Mouse (Mus musculus): Measurements from ENCODE around the gene Pim1.
A peak's percentile ranks its signal among the peaks of the same experiment; 100 is the strongest.

Gene Pim1

DNA sequence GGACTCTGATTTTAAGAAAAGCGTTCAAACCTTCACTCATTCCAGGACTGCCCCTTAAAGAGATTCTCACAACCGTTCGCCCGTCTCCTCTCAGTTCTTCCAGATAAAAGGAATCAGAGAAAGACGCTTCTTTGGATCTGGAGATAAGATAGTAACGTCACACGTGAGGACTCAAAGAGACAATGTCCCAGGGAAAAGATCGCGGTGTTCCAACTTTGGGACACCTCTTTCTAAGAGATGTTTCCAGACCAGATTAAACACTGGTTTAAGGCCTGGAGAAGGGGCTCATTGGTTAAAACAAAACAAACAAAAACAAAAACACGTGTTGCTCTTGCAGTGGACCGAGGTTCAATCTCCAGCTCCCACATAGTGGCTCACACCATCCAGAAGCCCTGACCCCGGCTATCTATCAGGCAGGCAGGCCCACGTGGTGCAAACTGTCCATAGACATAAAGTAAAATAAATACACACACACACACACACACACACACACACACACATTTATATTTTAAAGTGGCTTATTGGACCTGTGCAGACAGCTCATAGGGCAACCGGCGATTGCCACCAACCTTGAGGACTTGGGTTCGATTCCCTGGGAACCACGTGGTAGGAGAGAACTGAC is 25.9 kb upstream of the Pim1 start:
- no peak for DNase-seq (ENCODE audit: low read depth in 1 of 2, low spot score in 2 of 2)

DNA sequence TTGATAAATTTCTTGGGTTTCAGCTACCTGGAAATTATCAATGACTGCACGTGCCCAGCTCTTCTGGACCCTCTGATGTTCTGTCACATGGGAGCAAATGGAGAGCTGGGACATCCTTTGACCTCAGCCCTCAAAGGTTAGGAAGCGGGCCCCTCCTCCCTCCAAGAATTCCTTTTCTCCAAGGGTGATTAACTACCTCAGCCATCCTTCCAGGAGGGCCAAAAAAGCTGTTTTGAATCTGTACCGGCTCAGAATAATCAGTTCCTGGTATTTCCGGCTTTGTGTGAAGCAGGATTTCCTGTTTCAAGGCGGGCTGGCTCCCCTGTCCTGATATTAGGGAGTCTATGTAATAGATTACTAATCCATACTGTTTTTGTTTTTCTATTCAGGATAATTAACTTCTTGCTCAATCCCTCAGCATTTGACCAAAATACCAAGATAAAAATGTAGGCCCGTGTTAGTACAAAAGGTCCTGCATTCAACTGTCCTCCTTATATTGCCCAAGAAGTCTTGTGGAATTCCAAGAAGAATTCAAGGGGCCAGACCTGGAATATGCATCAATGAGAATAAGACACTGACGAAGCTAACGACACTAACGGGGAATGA is 25.0 kb upstream of the Pim1 start:
- DNase-seq (ENCODE audit: low read depth in 1 of 2, low spot score in 2 of 2), result no peak

DNA sequence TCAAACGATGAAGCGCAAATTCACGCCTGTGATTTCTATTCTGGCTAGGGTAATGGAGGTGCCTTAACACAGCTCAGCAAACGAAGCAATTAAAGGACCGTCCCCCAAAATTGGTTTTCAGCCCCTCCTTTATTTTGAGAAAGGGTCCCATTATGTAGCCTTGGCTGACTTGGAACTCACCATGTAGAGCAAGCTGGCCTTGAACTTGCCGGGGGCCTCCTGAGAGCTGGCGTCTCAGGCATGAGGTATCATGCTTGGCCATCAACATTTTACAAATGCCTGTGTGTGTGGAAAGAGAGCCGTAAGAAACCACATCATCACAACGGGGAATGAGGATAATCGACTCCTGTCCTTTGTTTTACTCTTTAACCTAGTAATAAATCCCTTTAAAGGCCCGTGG is 23.5 kb upstream of the Pim1 start:
- DNase-seq (ENCODE audit: low read depth in 1 of 2, low spot score in 2 of 2), result no peak

DNA sequence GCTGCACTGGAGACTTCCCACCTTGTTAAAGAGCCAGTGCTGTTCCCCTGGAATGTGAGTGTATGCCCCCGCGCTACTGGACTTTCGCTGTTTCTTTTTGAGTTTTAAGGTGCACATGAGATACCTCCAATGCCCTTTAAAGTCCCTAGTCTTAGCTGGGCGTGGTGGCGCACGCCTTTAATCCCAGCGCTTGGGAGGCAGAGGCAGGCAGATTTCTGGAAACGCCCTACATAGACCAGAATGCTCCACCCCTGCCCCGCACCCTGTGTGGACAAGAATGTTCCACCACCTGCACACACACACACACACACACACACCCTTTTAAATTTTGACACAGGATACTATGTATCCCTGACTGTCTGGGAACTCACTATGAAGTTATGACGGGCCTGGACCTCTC is 17.1 kb upstream of the Pim1 start:
- DNase-seq (ENCODE audit: low read depth in 1 of 2, low spot score in 2 of 2), result no peak

DNA sequence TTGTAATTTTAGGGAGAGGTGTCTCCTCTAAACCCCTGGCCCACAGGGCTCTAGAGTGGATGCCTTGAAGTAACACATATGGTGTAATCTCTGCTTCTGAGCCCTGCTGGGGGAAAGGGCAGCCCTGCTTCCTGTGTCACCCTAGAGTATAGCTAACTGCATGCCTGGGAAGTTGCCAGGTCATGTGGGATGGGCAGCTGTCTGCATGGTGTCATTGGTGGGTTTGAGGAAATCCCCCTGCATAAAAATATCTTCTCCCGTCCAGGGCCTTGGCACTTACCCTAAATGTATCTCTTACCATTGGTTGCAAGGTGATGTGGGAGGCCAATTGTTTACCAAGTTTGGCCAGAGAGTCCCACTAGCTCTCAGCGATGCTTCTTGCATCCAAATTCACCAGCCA is 16.5 kb upstream of the Pim1 start:
- DNase-seq (ENCODE audit: low read depth in 1 of 2, low spot score in 2 of 2), result no peak

DNA sequence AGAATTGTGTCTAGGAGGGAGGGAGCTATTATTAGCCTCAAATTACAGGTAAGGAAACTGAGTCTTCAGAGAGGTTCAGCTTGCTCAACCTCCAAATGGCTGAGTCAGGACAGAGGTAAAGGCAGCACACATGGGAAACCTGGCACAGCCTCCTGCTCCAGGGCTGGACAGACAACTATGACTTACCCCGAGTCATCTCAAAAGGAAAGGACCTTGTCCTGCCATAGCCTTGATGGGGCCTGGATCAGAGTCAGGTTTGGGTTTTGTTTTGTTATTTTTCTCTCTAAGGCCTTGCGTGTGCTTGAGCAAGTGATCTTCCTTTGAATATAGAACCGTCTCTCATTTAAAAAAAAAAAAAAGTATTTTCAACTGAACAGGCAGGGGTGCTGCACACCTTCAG is 15.4 kb upstream of the Pim1 start:
- DNase-seq (ENCODE audit: low read depth in 1 of 2, low spot score in 2 of 2), result no peak

DNA sequence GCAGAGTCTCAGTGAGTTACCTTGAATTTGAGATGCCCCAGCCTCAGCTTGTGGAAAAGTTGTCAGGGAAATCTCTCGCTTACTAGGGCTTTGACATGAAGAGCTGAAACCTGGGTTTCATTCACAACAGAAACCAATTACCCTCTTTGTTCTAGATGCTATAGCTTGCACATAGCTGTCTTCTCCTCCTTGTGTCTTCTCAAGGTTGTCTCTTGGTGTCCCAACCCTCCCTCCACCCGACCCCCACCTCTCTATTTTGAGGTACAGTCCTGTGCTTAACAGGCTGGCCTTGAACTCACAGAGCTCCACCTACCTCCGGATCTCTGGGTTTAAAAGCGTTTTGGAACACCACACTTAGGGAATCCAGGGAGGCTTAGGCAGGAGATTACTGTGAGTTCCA is 14.1 kb upstream of the Pim1 start:
- no peak for DNase-seq (ENCODE audit: low read depth in 1 of 2, low spot score in 2 of 2)

DNA sequence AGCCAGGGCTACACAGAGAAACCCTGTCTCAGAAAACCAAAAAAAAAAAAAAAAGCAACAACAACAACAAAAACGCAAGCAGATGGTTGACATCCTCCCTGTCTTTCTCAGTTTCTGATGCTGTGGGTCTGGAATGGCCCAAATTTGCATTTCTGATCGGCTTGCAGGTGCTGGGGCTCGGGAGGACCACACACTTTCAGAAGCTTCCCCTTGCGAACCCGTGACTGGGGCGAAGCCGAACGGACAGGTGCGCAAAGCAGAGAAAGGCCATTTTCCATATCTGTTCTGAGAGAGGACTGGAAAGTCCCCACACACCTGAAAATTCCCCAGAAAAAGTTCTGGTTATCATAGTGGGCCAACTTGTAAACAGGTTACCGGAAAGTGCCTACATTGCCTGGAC is 13.2 kb upstream of the Pim1 start:
- DNase-seq (ENCODE audit: low read depth in 1 of 2, low spot score in 2 of 2), result no peak

DNA sequence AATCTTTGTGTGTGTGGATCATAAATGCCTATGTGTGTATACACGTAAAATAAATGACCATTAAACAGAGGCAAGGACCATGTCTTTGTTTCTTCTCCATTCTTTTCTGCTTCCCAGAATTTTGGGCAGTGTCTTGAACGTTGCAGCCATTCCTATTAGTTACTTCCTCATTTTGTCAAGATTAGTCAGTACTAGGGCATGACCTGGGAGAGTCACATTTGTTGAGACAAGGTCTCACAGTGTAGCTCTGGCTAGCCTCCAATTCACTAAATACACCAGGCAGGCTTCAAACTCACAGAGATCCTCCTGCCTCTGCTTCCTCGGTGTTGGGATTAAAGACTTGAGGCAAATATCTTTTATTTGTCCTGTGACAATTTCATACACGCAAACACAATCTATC is 12.3 kb upstream of the Pim1 start:
- peak in 1 of 2 experiments; percentile 30 for DNase-seq (ENCODE audit: low read depth in 1 of 2, low spot score in 2 of 2)

DNA sequence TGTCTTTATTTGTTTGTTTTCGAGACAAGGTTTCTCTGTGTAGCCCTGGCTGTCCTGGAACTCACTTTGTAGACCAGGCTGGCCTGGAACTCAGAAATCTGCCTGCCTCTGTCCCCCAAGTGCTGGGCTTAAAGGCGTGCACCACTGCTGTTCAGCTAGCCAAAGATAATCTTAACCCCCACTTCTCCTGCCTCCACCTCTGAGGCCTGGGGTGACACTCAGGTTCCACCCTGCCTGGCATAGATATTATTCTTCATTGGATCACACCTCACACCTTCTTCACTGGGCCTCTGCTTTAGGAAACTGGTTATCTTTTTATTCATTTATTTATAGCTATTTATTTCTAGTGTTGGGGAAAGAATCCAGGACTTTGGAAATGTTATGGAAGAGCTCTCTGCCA is 10.3 kb upstream of the Pim1 start:
- DNase-seq (ENCODE audit: low read depth in 1 of 2, low spot score in 2 of 2), result no peak

DNA sequence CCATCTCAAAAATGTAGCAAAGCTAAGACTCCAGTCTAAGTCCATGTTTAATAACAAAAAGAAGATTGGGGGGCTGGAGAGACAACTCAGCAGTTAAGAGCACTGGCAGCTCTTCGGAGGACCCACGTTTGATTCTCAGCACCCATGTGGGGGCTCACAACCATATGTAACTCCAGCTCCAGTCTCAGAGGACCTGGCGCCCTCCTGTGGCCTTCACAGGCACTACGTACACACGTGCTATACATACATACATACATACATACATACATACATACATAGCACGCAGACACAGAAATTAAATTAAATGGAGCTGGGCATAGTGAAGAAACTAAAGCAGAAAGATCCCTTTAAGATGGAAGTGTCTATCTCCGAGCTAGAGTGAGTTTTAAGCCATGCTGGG is 7.9 kb upstream of the Pim1 start:
- no peak for DNase-seq (ENCODE audit: low read depth in 1 of 2, low spot score in 2 of 2)

DNA sequence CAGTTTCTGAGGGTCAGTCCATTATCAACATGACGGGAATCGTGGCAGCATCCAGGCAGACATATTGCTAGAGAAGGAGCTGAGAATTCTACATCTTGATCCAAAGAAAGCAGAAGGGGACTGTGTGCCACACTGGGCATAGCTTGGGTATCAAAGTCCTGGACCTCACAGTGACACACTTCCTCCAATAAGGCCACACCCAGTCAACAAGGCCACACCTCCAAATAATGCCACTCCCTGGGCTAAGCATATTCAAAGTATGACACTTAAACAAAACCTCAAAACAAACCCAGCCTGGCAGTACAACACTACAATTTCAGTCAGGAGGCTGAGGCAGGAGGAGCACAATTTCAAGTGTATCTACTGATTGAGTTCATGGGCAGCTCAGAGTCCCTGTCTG is 7.3 kb upstream of the Pim1 start:
- no peak for DNase-seq (ENCODE audit: low read depth in 1 of 2, low spot score in 2 of 2)

DNA sequence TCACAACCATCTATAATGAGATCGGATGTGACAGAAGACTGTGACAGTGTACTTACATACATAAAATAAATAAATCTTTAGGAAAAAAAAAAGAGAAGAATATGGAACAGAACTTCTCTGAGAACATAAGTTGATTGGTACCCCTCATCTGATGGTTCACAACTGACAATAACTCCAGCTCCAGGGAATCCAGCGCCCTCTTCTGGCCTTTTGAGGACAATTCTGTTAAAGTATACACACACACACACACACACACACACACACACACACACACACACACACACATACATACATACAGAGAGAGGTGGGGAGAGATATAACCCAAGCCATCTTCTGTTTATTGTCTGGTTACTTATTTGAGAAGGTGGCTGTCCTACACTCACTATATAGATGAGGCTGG is 6.1 kb upstream of the Pim1 start:
- DNase-seq (ENCODE audit: low read depth in 1 of 2, low spot score in 2 of 2), result no peak

DNA sequence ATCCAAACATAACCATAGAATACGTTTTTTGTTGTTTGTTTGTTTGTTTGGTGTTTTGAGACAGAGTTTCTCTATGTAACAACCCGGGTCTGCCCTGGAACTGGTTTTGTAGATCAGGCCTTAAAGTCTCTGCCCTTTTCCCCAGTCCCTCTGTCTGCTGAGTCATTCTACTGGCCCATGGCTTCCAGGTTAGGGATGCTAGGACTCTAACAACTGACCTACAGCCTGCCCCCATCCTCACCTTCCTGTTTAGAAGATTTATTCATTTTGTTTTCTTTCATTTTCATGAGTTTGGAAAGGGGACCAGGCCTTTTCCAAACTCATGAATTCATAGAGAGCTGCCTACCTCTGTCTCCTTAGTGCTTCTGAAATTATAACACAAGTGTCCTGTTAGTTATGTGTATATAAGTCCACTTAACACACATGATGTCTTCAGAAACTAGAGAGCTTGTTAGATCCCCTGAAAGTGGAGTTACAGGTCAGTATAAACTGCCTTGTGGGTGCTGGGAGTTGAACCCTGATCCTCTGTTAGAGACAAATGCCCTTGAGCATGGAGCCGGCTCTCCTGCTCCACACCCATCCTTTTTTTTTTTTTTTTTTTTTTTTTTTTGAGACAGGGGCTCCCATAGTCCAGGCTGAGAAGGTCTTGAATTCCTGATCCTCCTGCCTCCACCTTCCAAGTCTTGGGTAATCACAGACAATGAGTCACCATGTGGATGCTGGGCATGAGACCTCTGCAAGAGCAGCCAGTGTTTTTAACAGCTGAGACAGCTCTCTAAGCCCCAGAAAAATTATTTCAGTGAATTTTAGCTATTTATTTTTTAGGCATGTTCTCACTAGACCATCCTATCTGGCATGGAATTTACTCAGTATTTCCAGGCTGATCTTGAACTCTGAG is 5.0 kb upstream of the Pim1 start:
- DNase-seq (ENCODE audit: low read depth in 1 of 2, low spot score in 2 of 2), result no peak

DNA sequence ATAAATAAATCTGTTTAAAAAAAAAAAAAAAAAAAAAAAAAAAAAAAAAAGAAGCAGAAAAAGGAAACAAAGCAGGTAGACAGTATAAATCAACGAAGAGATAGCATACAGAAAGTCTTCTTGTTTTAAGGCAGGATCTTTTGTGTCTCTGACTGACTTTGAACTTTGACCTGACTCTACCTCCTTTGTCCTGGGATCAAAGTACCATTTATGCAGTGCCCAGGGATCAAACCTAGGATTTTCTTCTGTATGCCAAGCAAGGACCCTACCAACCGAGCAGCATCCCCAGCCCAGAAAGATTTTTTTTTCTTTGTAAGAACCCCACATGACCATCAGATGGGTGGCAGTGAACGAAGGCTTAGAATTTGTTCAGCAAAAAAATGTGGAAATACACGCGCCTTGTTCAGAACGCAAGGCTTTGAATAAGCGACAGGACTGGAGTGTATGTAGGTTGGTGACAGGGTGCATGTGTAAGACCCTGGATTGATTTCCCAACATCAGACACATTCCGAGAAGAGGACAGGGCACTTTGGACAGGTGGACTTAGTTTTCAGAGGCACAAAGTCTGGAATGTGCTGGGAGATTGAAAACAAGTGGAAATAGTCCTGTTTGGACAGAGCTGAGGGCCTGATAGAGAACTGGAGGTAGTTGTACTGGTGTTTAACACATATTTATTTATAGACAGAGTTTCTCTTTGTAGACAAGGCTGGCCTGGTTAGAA is 2.1 kb upstream of the Pim1 start:
- DNase-seq (ENCODE audit: low read depth in 1 of 2, low spot score in 2 of 2), result no peak

DNA sequence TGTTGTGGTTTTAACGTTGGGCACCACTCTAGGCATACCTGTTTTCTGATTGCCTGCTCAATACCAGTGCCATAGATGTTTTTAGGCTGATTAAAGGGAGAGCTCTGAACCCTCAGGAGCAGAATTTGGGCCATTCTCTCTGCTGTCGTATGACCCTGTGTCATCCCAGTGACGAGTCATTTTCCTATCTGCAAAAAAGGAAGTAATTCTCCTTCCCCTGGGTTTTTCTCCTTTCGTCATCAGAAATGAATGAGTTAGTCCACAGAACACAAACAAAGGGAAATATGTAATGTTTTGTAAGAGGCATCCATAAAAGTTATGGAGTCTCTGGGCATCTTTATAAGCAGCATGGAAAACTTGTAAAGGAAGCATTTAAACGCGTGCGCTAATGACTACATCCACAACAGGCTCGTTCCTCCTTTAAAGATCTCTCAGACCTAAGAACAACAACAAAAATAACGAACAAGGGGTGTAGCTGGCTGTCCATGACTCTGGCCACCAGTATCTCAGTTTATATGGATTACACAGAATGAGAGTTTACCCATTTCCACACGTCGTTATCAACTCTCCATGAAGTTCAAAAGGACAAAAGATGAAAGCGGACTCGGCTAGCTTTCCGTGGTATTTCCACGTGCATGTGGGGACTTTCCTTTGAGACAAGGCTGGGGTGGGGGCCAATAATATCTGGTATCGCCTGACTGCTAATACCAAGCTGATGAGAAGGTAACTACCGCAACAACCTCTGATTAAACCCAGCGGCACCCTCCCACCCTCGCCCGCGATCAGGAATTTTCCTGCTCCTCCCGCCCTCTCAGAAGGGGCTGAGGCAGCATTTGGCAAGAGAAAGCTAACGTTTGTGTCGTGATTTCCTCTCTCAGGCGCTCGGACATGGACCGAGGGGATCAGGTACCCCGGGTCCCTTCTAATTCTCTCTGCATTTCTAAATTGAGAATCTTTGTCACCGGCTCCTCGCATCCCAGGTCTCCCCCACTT is 1.3 kb upstream of the Pim1 start:
- peak in 1 of 2 experiments; percentile 63 for DNase-seq (ENCODE audit: low read depth in 1 of 2, low spot score in 2 of 2)

DNA sequence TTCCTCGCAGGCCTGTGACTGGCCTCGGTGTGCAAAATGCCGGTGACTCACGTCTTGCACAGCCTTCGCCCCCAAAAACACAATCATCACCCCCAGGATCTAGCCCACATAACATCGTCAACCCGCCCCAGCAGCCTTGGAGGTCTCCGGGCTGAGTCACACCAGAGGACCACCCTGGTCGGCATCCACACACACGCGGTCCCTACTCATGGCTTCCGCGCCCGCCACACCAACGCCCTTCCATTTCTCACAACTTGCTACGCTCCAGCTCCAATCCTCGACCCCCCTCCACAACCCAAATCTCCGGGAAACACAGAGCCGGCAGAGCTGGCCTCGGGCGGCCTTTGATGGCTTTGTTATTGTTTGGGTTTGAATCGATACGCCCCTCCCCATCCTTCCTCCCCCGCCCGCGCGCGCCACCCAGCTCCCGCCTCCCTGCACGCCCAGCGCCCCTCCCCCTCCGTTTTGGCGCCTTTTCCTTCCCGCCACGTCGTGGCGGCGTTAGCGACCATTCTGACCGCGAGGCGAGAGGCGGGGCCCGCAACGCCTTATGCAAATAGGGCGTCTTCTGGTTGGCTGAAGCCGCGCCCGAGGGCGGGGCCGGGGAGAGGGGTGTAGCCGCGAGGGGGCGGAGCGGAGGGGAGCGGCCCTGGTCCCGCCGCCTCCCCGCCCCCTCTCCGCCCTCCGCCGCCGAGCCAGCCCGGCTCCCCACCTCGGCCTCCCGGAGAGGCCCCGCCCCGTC is 411 bp upstream of the Pim1 start:
- DNase-seq (ENCODE audit: low read depth in 1 of 2, low spot score in 2 of 2), result peak; percentile 95 to 97

DNA sequence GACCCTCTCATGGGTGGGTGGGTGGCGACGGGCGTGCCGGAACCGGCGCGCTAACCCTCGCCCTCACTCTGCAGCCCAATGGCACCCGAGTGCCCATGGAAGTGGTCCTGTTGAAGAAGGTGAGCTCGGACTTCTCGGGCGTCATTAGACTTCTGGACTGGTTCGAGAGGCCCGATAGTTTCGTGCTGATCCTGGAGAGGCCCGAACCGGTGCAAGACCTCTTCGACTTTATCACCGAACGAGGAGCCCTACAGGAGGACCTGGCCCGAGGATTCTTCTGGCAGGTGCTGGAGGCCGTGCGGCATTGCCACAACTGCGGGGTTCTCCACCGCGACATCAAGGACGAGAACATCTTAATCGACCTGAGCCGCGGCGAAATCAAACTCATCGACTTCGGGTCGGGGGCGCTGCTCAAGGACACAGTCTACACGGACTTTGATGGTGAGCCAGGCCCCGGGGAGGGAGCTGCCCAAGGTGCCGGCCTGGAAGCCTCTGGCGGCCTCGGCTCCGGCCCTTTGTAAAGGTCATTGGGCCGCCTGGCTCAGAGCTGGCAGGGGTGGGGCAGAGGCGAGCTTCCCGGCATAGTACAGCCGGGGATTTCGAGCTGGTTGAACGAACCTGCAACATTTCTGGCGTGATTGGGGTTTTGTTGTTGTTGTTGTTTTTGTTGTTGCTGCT is 1.2 kb downstream of the Pim1 start:
- DNase-seq (ENCODE audit: low read depth in 1 of 2, low spot score in 2 of 2), result peak in 1 of 2 experiments; percentile 47
